Mouse (Mus musculus): Measurements from ENCODE around the gene Olfr819. TPM values are rescaled to one million over a fixed set of nuclear protein-coding genes. Genes with fewer than 3 reads are reported as not detected.
"Not testable (repeated sequence)": the region's sequence is repeated elsewhere in the genome, so short reads cannot be mapped to it uniquely, and the experiment has no call there.

Gene Olfr819
- not detected for total RNA-seq (2021)

DNA sequence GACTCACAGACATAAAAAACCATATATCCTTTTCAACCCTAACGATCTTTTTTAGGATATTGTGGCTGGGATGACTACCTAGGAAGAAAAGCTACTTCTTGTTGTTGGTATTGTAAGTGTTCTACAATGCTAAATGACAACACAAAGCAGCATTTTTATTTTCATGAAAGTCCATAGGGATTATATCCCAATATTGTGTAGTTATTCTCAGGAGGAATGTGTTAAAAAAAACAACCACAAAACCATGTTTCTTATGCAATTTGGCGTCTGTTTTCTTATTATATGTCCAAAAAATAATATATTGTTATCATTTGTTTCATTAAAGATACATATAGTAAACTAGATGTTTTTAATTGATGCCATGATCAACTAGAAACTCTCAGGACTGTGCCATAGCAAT lies at the start of gene Olfr819:
TSS of gene Olfr819 (minus strand) at position 101 of the 400 bp plus-strand sequence.
- intact Hi-C loops (cut with DNase I): not testable (repeated sequence)

DNA sequence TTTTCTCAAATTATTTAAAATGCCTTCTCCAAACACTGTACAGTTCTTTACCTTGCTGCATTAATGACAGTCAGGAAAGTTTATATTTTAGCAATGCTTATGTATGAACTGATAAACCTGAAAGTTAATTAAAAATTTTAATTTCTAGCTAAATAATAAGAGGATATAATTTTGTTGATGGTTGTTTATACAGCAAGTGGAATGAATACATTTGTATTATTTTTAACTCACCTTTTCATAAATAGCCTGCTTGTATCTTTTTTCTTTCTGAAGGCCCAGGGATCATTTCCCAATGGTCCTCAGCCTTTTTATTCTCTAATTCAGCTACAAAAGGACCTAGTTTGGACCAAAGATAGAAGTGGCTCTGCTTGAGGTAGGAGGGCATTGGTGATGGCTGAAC lies 45.3 kb upstream of the Olfr819 start, which contains the start of gene Olfr820:
TSS of gene Olfr820 (plus strand) at position 301 of the 400 bp plus-strand sequence.
- intact Hi-C loops (cut with DNase I): no loop called here
- DNase-seq (ENCODE audit: low spot score in 2 of 2): no peak

More for the DNA sequence above, at the start of gene Olfr819:
- DNase-seq (ENCODE audit: low spot score in 2 of 2): not testable (repeated sequence)

DNA sequence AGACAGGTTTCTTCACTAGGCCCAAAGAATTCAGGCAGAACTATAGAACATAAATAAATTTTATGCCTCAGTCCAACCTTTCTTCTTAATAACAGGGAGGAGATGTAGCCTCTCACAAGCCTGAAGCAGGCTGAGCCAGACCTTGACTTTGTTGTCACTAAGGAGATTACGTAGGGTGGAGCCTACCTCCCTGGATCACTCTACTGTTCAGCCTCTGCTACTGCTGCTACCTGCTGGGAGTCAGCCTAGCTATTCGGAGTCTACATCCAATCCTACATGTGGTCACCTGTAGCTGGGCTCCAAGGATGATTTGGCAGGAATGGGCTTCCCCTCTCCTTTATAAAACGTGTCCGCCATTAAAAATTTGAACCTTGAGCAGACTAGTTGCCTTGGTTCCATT lies 38.3 kb upstream of the Olfr819 start:
- DNase-seq (ENCODE audit: low spot score in 2 of 2); intact Hi-C loops (cut with DNase I): not testable (repeated sequence)

DNA sequence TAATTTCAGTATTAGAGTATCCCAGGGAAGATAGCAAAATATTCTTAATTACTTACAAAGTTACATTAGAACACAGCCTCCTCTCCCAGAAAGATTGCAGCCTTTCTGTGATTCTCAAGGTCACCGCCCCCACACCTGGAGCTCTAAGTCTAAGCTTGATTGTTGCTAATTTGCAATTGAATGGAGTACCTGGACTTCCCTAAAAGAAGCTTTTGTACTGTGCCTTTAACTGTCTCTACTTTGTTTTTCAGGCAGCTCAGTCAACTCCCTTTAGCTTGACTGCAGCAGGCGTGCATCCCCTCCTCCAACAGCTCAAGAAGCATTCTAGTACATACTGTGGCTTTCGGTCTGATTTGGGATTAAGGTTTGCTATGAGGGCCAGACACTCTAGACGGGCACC lies 37.0 kb upstream of the Olfr819 start:
- intact Hi-C loops (cut with DNase I); DNase-seq (ENCODE audit: low spot score in 2 of 2): not testable (repeated sequence)

DNA sequence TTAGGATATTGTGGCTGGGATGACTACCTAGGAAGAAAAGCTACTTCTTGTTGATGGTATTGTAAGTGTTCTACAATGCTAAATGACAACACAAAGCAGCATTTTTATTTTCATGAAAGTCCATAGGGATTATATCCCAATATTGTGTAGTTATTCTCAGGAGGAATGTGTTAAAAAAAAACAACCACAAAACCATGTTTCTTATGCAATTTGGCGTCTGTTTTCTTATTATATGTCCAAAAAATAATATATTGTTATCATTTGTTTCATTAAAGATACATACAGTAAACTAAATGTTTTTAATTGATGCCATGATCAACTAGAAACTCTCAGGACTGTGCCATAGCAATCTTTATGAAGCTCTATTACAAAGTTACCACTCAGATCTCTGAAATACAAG lies 17.9 kb upstream of the Olfr819 start, which contains the start of gene Gm10310:
TSS of gene Gm10310 (minus strand) at position 101 of the 400 bp plus-strand sequence.
- intact Hi-C loops (cut with DNase I); DNase-seq (ENCODE audit: low spot score in 2 of 2): not testable (repeated sequence)

DNA sequence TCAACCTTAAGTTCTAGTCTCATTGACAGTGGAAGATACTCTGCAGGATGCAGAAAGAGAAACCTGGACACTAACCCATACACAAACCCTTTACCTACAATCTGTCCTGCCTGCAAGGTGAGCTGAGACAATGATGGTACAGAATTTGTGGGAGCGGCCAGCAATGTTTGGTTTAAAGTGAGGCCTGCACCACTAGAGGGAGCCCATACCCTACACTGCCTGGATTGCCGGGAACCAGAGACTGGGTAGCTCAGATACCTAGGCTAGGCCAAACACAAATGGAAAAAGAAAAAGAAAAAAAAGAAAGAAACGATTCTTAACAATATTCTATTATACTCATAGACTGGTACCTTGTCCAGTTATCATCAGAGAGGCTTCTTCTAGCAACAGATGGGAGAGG lies 14.8 kb upstream of the Olfr819 start:
- DNase-seq (ENCODE audit: low spot score in 2 of 2); intact Hi-C loops (cut with DNase I): not testable (repeated sequence)

DNA sequence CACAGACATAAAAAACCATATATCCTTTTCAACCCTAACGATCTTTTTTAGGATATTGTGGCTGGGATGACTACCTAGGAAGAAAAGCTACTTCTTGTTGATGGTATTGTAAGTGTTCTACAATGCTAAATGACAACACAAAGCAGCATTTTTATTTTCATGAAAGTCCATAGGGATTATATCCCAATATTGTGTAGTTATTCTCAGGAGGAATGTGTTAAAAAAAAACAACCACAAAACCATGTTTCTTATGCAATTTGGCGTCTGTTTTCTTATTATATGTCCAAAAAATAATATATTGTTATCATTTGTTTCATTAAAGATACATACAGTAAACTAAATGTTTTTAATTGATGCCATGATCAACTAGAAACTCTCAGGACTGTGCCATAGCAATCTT lies 9.0 kb upstream of the Olfr819 start, which contains the start of gene Olfr247:
TSS of gene Olfr247 (minus strand) at position 101 of the 400 bp plus-strand sequence.
- intact Hi-C loops (cut with DNase I); DNase-seq (ENCODE audit: low spot score in 2 of 2): not testable (repeated sequence)

DNA sequence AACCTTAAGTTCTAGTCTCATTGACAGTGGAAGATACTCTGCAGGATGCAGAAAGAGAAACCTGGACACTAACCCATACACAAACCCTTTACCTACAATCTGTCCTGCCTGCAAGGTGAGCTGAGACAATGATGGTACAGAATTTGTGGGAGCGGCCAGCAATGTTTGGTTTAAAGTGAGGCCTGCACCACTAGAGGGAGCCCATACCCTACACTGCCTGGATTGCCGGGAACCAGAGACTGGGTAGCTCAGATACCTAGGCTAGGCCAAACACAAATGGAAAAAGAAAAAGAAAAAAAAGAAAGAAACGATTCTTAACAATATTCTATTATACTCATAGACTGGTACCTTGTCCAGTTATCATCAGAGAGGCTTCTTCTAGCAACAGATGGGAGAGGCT lies 5.9 kb upstream of the Olfr819 start:
- DNase-seq (ENCODE audit: low spot score in 2 of 2); intact Hi-C loops (cut with DNase I): not testable (repeated sequence)

DNA sequence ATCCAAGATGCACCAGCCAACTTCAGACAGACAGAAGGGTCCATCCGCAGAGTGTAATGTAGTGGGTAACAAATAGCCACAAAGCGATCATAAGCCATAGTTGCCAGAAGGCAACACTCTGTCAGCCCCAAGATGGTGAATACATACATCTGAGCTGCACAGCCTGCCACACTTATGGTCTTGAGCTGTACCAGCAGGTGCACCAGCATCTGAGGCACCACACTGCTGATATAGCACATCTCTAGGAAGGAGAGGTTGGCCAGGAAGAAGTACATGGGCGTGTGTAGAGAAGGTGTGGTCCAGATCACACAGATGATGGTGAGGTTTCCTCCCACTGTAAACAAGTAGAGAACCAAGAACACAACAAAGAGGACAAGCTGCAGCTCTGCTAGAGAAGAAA lies 834 bp downstream of the Olfr819 start:
- DNase-seq (ENCODE audit: low spot score in 2 of 2); intact Hi-C loops (cut with DNase I): not testable (repeated sequence)

DNA sequence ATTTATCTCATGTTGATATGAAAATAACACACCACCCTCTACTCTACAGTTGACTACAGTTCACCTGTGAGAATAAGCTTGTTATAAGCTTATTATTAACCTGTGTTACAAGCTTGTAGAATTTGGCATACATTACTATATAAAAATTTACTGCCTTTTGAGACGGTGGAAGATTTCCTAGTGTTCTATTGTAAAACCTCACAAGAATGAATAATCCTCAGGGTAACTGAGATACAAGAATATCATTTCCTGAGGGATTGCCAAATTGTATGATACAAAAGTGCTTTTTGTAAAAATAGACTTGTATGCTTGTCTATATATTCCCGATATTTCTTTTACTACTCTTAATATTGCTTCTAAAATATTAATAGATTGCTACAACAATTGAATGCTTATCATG lies 18.1 kb downstream of the Olfr819 start, which contains the start of gene Olfr818:
TSS of gene Olfr818 (minus strand) at position 101 of the 400 bp plus-strand sequence.
- no peak for DNase-seq (ENCODE audit: low spot score in 2 of 2)
- intact Hi-C loops (cut with DNase I): no loop called here

DNA sequence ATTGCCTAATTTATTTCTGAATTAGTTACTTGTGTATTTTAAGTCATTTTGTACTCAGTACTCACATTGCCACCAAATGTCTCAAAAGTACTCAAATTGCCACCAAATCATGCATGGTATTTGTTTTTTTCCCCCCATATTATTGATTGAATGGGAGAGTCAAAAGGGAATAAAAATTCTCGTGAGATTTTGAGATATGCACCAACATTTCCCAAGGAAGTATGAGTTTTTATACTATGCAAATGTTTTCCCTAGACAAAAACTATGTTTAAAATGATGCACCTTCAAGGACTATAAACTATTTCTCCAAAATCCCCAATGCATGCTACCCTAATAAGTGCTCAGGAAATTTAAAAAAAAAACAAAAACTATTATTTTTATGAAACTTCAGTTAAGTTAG lies 51.6 kb downstream of the Olfr819 start, which contains the start of gene Olfr816:
TSS of gene Olfr816 (minus strand) at position 101 of the 400 bp plus-strand sequence.
- DNase-seq (ENCODE audit: low spot score in 2 of 2): no peak
- intact Hi-C loops (cut with DNase I): no loop called here

Other genes starting within 250 kb of the Olfr819 start
- gene Olfr805, start 237.9 kb downstream of the Olfr819 start, total RNA-seq (2021): not detected
- not detected for gene Olfr806, start 225.3 kb downstream of the Olfr819 start, total RNA-seq (2021)
- not detected for gene Olfr807, start 209.5 kb downstream of the Olfr819 start, total RNA-seq (2021)
- gene Olfr808, start 201.8 kb downstream of the Olfr819 start, total RNA-seq (2021): not detected
- gene Olfr809, start 192.6 kb downstream of the Olfr819 start, total RNA-seq (2021): not detected
- gene Olfr810, start 172.3 kb downstream of the Olfr819 start, total RNA-seq (2021): not detected
- not detected for gene Olfr811, start 162.9 kb downstream of the Olfr819 start, total RNA-seq (2021)
- not detected for gene Olfr812, start 121.2 kb downstream of the Olfr819 start, total RNA-seq (2021)
- gene Olfr813, start 111.9 kb downstream of the Olfr819 start, total RNA-seq (2021): not detected
- not detected for gene Olfr814, start 87.4 kb downstream of the Olfr819 start, total RNA-seq (2021)
- gene Olfr815, start 61.4 kb downstream of the Olfr819 start, total RNA-seq (2021): not detected
- gene Olfr816, start 51.7 kb downstream of the Olfr819 start, total RNA-seq (2021): not detected
- not detected for gene Olfr818, start 18.2 kb downstream of the Olfr819 start, total RNA-seq (2021)
- not detected for gene Olfr247, start 8.9 kb upstream of the Olfr819 start, total RNA-seq (2021)
- not detected for gene Gm10310, start 17.8 kb upstream of the Olfr819 start, total RNA-seq (2021)
- not detected for gene Olfr820, start 45.4 kb upstream of the Olfr819 start, total RNA-seq (2021)
- gene Olfr821, start 63.1 kb upstream of the Olfr819 start, total RNA-seq (2021): not detected
- not detected for gene Olfr822, start 103.9 kb upstream of the Olfr819 start, total RNA-seq (2021)
- gene Olfr823, start 148.1 kb upstream of the Olfr819 start, total RNA-seq (2021): not detected
- gene Olfr824, start 162.7 kb upstream of the Olfr819 start, total RNA-seq (2021): not detected
- gene Olfr825, start 199.5 kb upstream of the Olfr819 start, total RNA-seq (2021): not detected
- not detected for gene Olfr826, start 216.9 kb upstream of the Olfr819 start, total RNA-seq (2021)
- gene Olfr827, start 247.1 kb upstream of the Olfr819 start, total RNA-seq (2021): not detected

All from left cerebral cortex, postnatal 25 days (tissue).